Mouse (Mus musculus) small intestine, adult 2 months (tissue): Measurements from ENCODE around the gene March7.

Experiments
- CTCF ChIP-seq: fragments of 200-500 bp; IDR thresholded peaks from 2 replicates; pipeline ENCODE4 v1.5.1; 2012; ENCODE audit warnings: low read depth, mild to moderate bottlenecking, control low read depth, inconsistent platforms, low read length, moderate library complexity, mixed read lengths; ENCODE audit not compliant: insufficient replicate concordance, insufficient read length; ENCODE audit errors: extremely low read depth
- POLR2A ChIP-seq: fragments of 200-500 bp; IDR thresholded peaks from 2 replicates; pipeline ENCODE4 v1.6.1; 2012; ENCODE audit warnings: low read depth, mild to moderate bottlenecking, control low read depth, inconsistent platforms, low read length, moderate library complexity

GRCm38 (mm10) chr2:60298266-60298665 is 88.6 kb downstream of the March7 start:
- no peak for TF ChIP-seq CTCF
- no peak for TF ChIP-seq POLR2A
